Mouse (Mus musculus) heart, postnatal 25 days (tissue): ENCODE data around the gene Gm38394. TPM values are rescaled to one million over a fixed set of nuclear protein-coding genes. Genes with fewer than 3 reads are reported as not detected.

Experiments
- DNase-seq: peaks from one replicate; pipeline ENCODE4 v3.0.0; 2022; ENCODE audit warnings: low spot score
- intact Hi-C: fragments of 180-260 bp; cut with DNase I; formaldehyde crosslinking; loops from one replicate; pipeline ENCODE4 v1.15.1; 2025
- total RNA-seq, 2 experiments: library from RNA; stranded (reverse); gene quantifications; 2 replicates each; pipeline ENCODE4 v1.2.3; 2021

The Gm38394 gene
- total RNA-seq, 2 experiments from 2014 or later, result 15.7 to 15.9 TPM

GRCm38 (mm10) chr1:133603174-133603573 lies 57.9 kb downstream of the Gm38394 start:
- intact Hi-C loops, result no loop called here
- no peak for DNase-seq

GRCm38 (mm10) chr1:133596298-133597007 lies 64.7 kb downstream of the Gm38394 start:
- no peak for DNase-seq
- intact Hi-C loops, result no loop called here

- no peak for DNase-seq
- intact Hi-C loops, result loop anchor here (2.0 to 5.0 kb wide), 2 partner anchors 84 to 203 kb away; no protein-coding TSS in a partner anchor
These were observed 75.1 kb downstream of the Gm38394 start for GRCm38 (mm10) chr1:133585995-133586537.

- intact Hi-C loops, result no loop called here
- no peak for DNase-seq
These were observed 89.8 kb downstream of the Gm38394 start for GRCm38 (mm10) chr1:133571293-133571692.

Other genes starting within 250 kb of the Gm38394 start
- 10 to 100 TPM; 15.2 to 19.9 TPM for gene Sox13, start 236.9 kb downstream of the Gm38394 start, total RNA-seq
- 10 to 100 TPM; 69.7 to 75.6 TPM for gene Snrpe, start 51.0 kb downstream of the Gm38394 start, total RNA-seq
- gene Zbed6, start 433 bp downstream of the Gm38394 start, total RNA-seq, result 1 to 10 TPM; 5.7 to 8.3 TPM
- under 1 TPM in 1 of 2 experiments, not detected in 1; 0.36 TPM for gene Lax1, start 28.8 kb upstream of the Gm38394 start, total RNA-seq
- 10 to 100 TPM; 20.5 to 24.0 TPM for gene Atp2b4, start 139.7 kb upstream of the Gm38394 start, total RNA-seq
- under 1 TPM; 0.36 to 0.42 TPM for gene Optc, start 246.7 kb upstream of the Gm38394 start, total RNA-seq